22 mouse cellular contexts compared by ENCODE assay signal in the genomic region with DNA sequence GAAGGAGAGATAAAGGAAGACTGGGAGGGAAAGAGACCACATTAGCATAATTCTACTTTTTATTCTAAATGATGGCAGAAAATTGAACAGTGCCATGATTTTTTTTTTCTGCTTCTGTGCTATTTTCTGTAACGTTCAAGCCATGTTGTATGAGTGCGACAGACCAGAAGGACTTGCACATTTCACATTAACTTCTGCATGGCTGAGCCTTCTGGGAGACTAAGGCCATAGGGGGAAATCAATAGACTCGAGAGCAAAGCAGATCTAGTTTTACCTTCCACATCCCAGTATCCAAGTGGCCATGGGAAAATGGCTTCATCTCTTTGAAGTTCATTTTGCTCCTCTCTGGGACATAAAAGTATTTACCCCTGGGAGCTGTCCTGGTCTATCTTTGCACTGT.
DNase-seq lines count a peak whose midpoint lies in the region.
"Had no signal": no experiment of that assay in that cellular context is flagged by ENCODE, and none has a peak within 500 bp of the region (broad histone marks: within the 10 kb centered on the region; RNA-seq: fewer than 3 reads in every experiment).

No protein-coding gene starts in this region.

- 71% methylated on average over 3 of the region's 3 CpGs for WGBS in macrophage (ENCODE audit: missing documents)

- H3K79me2 ChIP-seq in macrophage (ENCODE audit: inconsistent target), result no peaks in the 10 kb centered on the region

- H3K36me3 ChIP-seq in macrophage (ENCODE audit: inconsistent target), result no peaks in the 10 kb centered on the region
- H3K36me3 ChIP-seq: embryonic facial prominence, embryonic 12.5 days; embryonic facial prominence, embryonic 15.5 days; G1E; heart, embryonic 10.5 days; heart, embryonic 13.5 days had no signal

- peak overlapping the region; percentile 74 for H3K27ac ChIP-seq in macrophage
- H3K27ac ChIP-seq: embryonic facial prominence, embryonic 12.5 days; embryonic facial prominence, embryonic 15.5 days; forebrain, embryonic 13.5 days; heart, adult 2 months; heart, embryonic 10.5 days; heart, embryonic 13.5 days; hindbrain, embryonic 14.5 days; hindbrain, postnatal 0 days had no signal

- H3K4me3 ChIP-seq in macrophage (ENCODE audit: inconsistent target), result no peak overlapping the region
- H3K4me3 ChIP-seq: embryonic facial prominence, embryonic 12.5 days; embryonic facial prominence, embryonic 15.5 days; forebrain, embryonic 13.5 days; heart, adult 2 months; heart, embryonic 10.5 days; heart, embryonic 13.5 days had no signal

- DNase-seq in embryo, embryonic 10 days (ENCODE audit: low spot score), result peak; percentile 2
- no peak for DNase-seq in embryo, embryonic 9.5 days (ENCODE audit: extremely low spot score)
- peak; percentile 22 for DNase-seq in Muller cell, postnatal 12 days (ENCODE audit: inconsistent ontology term)
- DNase-seq in kidney, adult 11 months, result no peak
- DNase-seq in adrenal gland, postnatal 36 days, result no peak
- DNase-seq: adrenal gland, adult 2 months; adrenal gland, postnatal 14 days; B cell, adult 2 months; gastrocnemius, postnatal 10 days; gastrocnemius, postnatal 36 days; heart, postnatal 14 days; heart, postnatal 4 days had no signal

Comparison
In these comparisons a context has a peak if more than half of its experiments do, and no peak if none do; other contexts are left out.
1. DNase-seq: peak in embryo, embryonic 10 days (single experiment) and Muller cell, postnatal 12 days (single experiment); none in embryo, embryonic 9.5 days (single experiment), kidney, adult 11 months (single experiment) and adrenal gland, postnatal 36 days (0 of 2).